Mouse (Mus musculus) liver, embryonic 11.5 days (tissue): ENCODE data around the gene Gba. TPM values are rescaled to one million over a fixed set of nuclear protein-coding genes. Genes with fewer than 3 reads are reported as not detected.

Experiments
- ATAC-seq: fragments of 200-750 bp; cut with Nextera tagmentation; replicated peaks from 2 replicates; pipeline ENCODE4 v1.8.0; 2017; ENCODE audit warnings: moderate number of reproducible peaks, mild to moderate bottlenecking, moderate TSS enrichment, moderate library complexity; ENCODE audit not compliant: low FRiP score
- DNase-seq: peaks from one replicate; pipeline ENCODE4 v3.0.0-alpha.2; 2017; ENCODE audit warnings: low spot score
- H3K27ac ChIP-seq: fragments of 300-500 bp; sonication (generic); 2 replicates; pipeline ENCODE4 v1.5.1; 2014; ENCODE audit warnings: mild to moderate bottlenecking, low read depth, low read length, control low read depth
- H3K27me3 ChIP-seq: fragments of 300-500 bp; sonication (generic); replicated peaks from 2 replicates; pipeline ENCODE4 v1.6.1; 2014; ENCODE audit warnings: low read length, mixed read lengths; ENCODE audit not compliant: control insufficient read depth, insufficient read depth
- H3K36me3 ChIP-seq: fragments of 300-500 bp; sonication (generic); 2 replicates; pipeline ENCODE4 v1.6.1; 2014; ENCODE audit warnings: mild to moderate bottlenecking, low read length, moderate library complexity, mixed read lengths; ENCODE audit not compliant: control insufficient read depth, insufficient read depth
- H3K4me1 ChIP-seq: fragments of 300-500 bp; sonication (generic); replicated peaks from 2 replicates; pipeline ENCODE4 v1.6.1; 2014; ENCODE audit warnings: low read length, mixed read lengths; ENCODE audit not compliant: control insufficient read depth, insufficient read depth
- H3K4me2 ChIP-seq: fragments of 300-500 bp; sonication (generic); 2 replicates; pipeline ENCODE4 v1.6.1; 2014; ENCODE audit warnings: mild to moderate bottlenecking, control low read depth, moderate library complexity
- H3K4me3 ChIP-seq: fragments of 300-500 bp; sonication (generic); 2 replicates; pipeline ENCODE4 v1.5.1; 2014; ENCODE audit warnings: low read depth, low read length, control low read depth
- H3K9ac ChIP-seq: fragments of 300-500 bp; sonication (generic); 2 replicates; pipeline ENCODE4 v1.6.1; 2014; ENCODE audit warnings: low read depth, low read length, control low read depth
- H3K9me3 ChIP-seq: fragments of 300-500 bp; sonication (generic); 2 replicates; pipeline ENCODE4 v1.6.1; 2016; ENCODE audit warnings: low read length, inconsistent platforms, mixed read lengths; ENCODE audit not compliant: control insufficient read depth
- whole genome bisulfite sequencing: fragments of 180-500 bp; shearing (Covaris S2); extraction: QIAGEN DNeasy Blood & Tissue Kit; methylation state at CpG from one replicate; pipeline ENCODE4 v1.1.7; 2014; 5-methylcytosine and 5-hydroxymethylcytosine counted together
- polyA plus RNA-seq: library from polyadenylated mRNA; unstranded; fragments of >200 nt; fragmentation: Nextera tagmentation; extraction: Ambion mirVana; gene quantifications from 2 replicates; pipeline ENCODE4 v1.2.1, GENCODE M21; 2014

The Gba gene
- polyA plus RNA-seq, 1 experiment from 2014 or later: 38.5 TPM

DNA sequence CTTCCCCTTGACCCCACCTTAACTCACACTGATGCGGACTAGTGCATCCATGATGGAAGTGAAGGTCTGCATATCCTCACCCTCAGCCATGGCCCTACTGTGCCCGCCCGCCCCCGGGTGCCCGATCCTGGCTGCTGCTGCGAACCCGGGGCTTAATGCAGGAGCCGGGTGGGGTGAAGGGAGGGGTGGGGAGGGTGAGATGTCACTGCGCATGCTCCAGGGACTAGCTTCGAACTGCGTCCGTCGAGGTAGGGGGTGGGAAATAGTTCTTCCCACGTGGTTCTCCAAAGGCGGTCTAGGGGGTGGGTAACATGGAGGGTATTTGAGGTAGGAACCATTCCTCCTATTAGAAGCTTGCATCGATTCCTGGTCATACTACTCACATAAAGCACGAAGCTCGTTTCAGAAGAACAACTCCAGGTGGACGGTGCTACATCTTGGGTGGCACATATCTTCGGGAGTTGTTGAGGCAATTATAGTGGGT lies 43.0 kb downstream of the Gba start, which contains the start of gene Krtcap2:
TSS of gene Krtcap2 (plus strand) at position 279 of the 484 bp plus-strand sequence.
- DNase-seq: no peak
- H3K27ac ChIP-seq: 0 out of 2 replicates have a peak within 1 kb of the TSS, but pooled peaks have one; percentile 6
- WGBS: 6% methylated on average over 20 of the region's 20 CpGs

DNA sequence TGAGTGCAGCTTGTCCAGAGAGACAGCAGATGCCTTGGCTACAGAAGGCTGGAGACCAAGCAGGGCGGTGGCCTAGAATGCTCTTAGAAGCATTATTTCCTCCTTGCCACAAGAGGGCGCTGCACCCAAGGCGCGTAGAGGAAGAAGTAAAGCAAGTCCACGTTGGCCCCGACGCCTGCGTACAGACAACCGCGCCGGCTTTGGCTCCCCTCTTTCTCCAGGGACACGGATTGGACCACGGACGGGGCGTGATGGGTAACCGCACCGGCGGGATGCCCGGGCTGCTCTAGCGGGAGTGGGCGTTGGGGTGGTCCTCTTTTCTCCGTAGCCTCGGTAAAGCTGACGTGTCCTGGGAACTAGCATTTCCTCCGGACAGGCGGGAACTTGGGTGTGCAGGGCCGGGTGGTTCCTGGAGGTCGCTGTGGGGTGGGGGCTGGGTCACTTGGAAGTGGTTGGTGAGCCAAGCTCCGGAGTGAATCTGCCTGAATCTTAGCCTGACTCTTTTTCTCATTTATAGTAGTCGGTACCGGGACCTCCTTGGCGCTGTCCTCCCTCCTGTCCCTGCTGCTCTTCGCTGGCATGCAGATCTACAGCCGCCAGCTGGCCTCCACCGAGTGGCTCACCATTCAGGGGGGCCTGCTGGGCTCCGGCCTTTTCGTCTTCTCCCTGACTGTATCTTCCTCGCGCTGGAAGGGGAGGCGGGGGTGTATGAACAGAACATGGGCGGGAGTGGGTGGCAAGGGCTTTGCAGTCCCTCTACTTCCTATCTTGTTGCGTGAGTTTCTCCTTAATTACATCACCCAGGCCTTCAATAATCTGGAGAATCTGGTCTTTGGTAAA lies 43.8 kb downstream of the Gba start, which contains the start of gene Trim46:
TSS of gene Trim46 (minus strand) at position 49 of the 840 bp plus-strand sequence.
- no peaks in the 10 kb centered on the region for H3K9me3 ChIP-seq
- peak within 1 kb of the TSS; percentile 75 for H3K4me3 ChIP-seq
- peak within 1 kb of the TSS; percentile 73 for H3K9ac ChIP-seq
- peak; percentile 73 for ATAC-seq
- H3K4me2 ChIP-seq: peak within 1 kb of the TSS; percentile 84
- peaks cover 41% of the 10 kb centered on the region for H3K4me1 ChIP-seq
- WGBS: under 1% methylated on average over 42 of the region's 42 CpGs
- H3K36me3 ChIP-seq: no peaks in the 10 kb centered on the region
- H3K27me3 ChIP-seq: peaks cover 27% of the 10 kb centered on the region
- 0 out of 2 replicates have a peak within 1 kb of the TSS, but pooled peaks have one; percentile 6 for H3K27ac ChIP-seq
- DNase-seq: peak; percentile 89

More for the DNA sequence above, 43.0 kb downstream of the Gba start, which contains the start of gene Krtcap2:
- H3K4me2 ChIP-seq: peak within 1 kb of the TSS; percentile 84
- H3K4me3 ChIP-seq: peak within 1 kb of the TSS; percentile 75
- peaks cover 24% of the 10 kb centered on the region for H3K27me3 ChIP-seq
- peaks cover 34% of the 10 kb centered on the region for H3K4me1 ChIP-seq
- H3K9me3 ChIP-seq: no peaks in the 10 kb centered on the region
- peak; percentile 4; the same call in 1 of the 2 replicates for ATAC-seq
- H3K36me3 ChIP-seq: no peaks in the 10 kb centered on the region
- H3K9ac ChIP-seq: peak within 1 kb of the TSS; percentile 73

DNA sequence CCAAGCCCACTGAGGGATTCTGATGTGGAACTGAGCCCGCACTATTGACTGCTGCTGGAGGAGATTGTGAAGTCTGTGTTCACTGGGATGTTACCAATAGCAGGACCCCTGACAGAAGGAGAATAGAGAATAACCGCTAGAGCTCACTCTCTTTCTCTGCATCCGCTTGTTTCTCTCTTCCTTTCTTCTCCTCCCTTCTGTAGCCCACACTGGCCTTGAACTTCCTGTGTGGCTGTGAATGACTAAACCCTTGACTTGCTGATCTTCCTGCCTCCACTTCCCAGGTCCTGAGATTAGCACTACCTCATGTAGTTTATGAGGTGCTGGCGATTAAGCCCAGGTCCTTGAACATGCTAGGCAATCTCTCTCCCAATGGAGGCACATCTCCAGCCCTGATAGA lies 44.7 kb downstream of the Gba start:
- peaks cover 30% of the 10 kb centered on the region for H3K27me3 ChIP-seq
- H3K27ac ChIP-seq: no peak overlapping the region
- peak overlapping the region; percentile 75; the same call in 1 of the 2 replicates for H3K4me3 ChIP-seq
- no peaks in the 10 kb centered on the region for H3K36me3 ChIP-seq
- ATAC-seq (no peak), DNase-seq (no peak)
- no peaks in the 10 kb centered on the region for H3K9me3 ChIP-seq
- H3K4me1 ChIP-seq: peaks cover 46% of the 10 kb centered on the region
- WGBS: 78% methylated on average over 4 of the region's 4 CpGs
- peak overlapping the region; percentile 34 for H3K9ac ChIP-seq
- H3K4me2 ChIP-seq: peak overlapping the region; percentile 84

DNA sequence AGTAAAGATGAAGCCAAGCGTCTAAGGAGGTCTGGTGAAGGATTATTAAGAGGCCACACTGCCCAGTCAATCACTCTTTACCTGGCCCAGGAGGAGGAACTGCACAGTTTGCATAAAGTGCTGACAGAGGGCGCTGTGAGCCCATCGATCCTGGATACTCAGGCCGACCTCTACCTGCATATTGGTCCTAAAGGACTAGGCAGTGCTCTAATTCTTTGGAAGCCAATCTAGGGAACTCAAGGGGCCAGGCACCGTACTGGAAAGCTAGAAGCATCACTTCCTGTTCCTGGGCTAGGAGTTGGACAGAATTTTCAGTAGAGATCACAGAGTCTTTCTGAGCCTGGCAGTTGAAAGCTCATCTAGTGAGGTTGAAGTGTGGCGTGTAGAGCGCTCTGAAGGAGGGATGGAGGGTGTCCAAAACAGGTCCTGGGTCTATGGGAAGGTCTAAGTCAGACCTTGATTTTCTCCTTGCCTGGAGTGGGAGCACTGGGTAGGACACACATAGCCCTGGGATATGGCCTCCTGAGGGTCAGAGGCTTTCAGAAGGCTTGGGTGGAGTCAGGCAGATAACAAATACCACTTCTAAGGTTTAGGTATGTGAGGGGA lies 47.8 kb downstream of the Gba start:
- WGBS: 17% methylated on average over 7 of the region's 7 CpGs
- Histone ChIP-seq H3K4me3 (no peak overlapping the region), H3K36me3 (no peaks in the 10 kb centered on the region), H3K27me3 (peaks cover 8% of the 10 kb centered on the region), H3K9me3 (no peaks in the 10 kb centered on the region), H3K9ac (no peak overlapping the region), H3K4me1 (peaks cover 28% of the 10 kb centered on the region), H3K4me2 (no peak overlapping the region), H3K27ac (no peak overlapping the region)
- DNase-seq: no peak
- ATAC-seq: no peak

DNA sequence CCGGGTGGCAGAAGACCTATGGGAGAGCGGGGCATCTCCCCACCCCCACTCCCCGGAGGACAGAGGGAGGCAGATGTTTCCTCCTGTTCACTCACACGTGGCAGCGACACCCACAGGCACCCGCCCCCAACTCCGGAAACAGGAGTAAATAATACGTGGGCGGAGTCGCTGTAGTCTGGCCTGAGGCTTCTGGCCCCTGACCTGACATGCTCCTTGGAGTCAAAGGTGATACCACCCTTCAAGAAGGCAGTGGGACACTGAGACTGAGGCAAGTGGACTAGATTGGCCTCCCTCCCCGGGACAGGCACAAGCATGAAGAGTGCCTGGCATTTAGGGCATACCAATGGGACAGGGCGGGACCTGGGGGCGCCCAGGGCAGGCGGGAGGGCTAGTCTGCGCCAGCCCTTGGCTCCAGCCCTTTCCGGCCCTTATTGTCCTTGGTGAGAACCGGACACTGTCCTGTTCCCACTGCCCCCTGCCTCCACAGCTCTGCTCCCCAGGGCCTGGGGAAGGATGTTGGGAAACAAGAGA lies 48.7 kb downstream of the Gba start:
- DNase-seq (no peak), ATAC-seq (peak; percentile 46; the same call in 1 of the 2 replicates)
- Histone ChIP-seq H3K9ac (no peak overlapping the region; the same call in 1 of the 2 replicates), H3K9me3 (no peaks in the 10 kb centered on the region), H3K27ac (no peak overlapping the region), H3K4me3 (no peak overlapping the region), H3K4me2 (peak overlapping the region; percentile 48), H3K4me1 (peaks cover 23% of the 10 kb centered on the region), H3K36me3 (no peaks in the 10 kb centered on the region), H3K27me3 (peaks cover 6% of the 10 kb centered on the region; the same call in 1 of the 2 replicates)
- 8% methylated on average over 17 of the region's 17 CpGs for WGBS

DNA sequence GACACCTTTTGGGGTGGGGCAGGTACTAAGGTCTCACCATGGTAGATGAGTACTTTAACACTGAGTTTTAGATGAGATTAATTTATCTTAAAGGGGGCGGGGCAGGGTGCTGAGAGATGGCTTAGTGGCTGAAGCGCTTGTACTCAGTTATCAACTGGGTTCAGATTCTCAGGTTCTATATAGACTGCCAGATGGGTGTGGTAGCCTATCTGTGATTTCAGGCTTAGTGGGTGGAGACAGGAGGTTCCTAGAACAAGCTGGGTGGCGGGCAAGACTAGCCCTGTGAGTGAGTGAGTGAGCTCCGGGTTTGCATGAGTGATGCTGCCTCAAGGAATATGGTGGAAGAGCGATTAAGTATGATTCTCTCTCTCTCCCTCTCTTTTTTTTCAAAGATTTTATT lies 52.3 kb downstream of the Gba start:
- H3K27me3 ChIP-seq: peaks cover 9% of the 10 kb centered on the region; the same call in 1 of the 2 replicates
- 0 out of 2 replicates have a peak, but pooled peaks have one; percentile 35 for ATAC-seq

DNA sequence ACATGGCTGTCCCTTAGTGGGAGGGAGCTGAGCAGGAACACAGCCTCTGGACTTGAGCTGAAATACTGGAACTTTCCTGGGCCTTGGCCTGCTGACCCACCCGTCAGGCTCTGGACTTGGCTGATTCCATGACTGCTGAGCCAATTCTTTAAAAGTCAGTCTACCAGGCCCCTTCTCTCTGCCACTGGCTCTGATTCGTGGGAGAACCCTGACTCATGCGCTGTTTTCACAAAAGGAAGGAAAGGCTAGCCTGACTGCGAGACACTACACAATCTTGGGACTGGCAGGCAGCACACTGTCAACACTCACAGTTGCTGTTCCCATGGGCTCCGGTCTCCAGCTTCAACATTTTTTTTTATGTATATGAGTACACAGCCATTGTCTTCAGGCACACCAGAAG lies 53.4 kb downstream of the Gba start:
- 65% methylated on average over 5 of the region's 5 CpGs for WGBS
- no peak for ATAC-seq
- DNase-seq: no peak
- Histone ChIP-seq H3K27me3 (peaks cover 9% of the 10 kb centered on the region; the same call in 1 of the 2 replicates), H3K9me3 (no peaks in the 10 kb centered on the region), H3K4me1 (peaks cover 8% of the 10 kb centered on the region), H3K36me3 (no peaks in the 10 kb centered on the region), H3K27ac (no peak overlapping the region), H3K4me2 (no peak overlapping the region), H3K4me3 (no peak overlapping the region), H3K9ac (no peak overlapping the region)

More for the DNA sequence above, 52.3 kb downstream of the Gba start:
- Histone ChIP-seq H3K9me3 (no peaks in the 10 kb centered on the region), H3K4me1 (peaks cover 15% of the 10 kb centered on the region), H3K4me3 (no peak overlapping the region), H3K27ac (no peak overlapping the region), H3K36me3 (no peaks in the 10 kb centered on the region), H3K4me2 (no peak overlapping the region), H3K9ac (no peak overlapping the region)
- DNase-seq: no peak
- WGBS: 65% methylated on average over 5 of the region's 5 CpGs
